Mouse (Mus musculus) kidney, adult 18-20 months (tissue): ENCODE results near the gene Olfr1385.
"Not testable (repeated sequence)": the region's sequence is repeated elsewhere in the genome, so short reads cannot be mapped to it uniquely, and the experiment has no call there.

Experiments used
- DNase-seq: peaks from one replicate; pipeline ENCODE4 v3.0.0; 2021

Gene Olfr1385

DNA sequence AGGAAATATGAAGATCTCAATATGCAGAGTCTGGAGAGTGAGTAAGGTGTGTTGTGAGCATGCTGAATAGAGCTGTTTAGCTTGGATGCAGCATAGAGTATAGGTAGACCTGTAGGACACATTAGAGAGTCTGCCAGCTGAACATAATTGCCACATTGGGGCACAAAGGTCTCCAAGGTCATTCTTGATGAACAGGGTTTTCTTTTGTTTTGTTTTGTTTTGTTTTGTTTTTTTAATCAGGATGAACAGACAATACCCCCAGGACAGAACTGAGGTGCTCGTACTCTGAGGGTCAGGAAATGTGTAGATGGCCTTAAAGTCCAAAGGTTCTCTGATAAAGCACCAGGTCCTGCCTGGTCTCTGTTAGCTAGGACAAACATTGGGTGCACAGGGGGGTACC, at the start of gene Olfr1385:
TSS of gene Olfr1385 (plus strand) at position 301 of the 400 bp plus-strand sequence.
- not testable (repeated sequence) for DNase-seq

- DNase-seq, result no peak
Measured at GRCm38 (mm10) chr11:49455043-49455442, 33.8 kb upstream of the Olfr1385 start, which contains the start of gene Olfr1387. TSS of gene Olfr1387 (plus strand) at chr11:49455343.

- not testable (repeated sequence) for DNase-seq
Measured at GRCm38 (mm10) chr11:49464746-49465145, 24.1 kb upstream of the Olfr1385 start, which contains the start of gene Olfr1386. TSS of gene Olfr1386 (plus strand) at chr11:49465046.

DNA sequence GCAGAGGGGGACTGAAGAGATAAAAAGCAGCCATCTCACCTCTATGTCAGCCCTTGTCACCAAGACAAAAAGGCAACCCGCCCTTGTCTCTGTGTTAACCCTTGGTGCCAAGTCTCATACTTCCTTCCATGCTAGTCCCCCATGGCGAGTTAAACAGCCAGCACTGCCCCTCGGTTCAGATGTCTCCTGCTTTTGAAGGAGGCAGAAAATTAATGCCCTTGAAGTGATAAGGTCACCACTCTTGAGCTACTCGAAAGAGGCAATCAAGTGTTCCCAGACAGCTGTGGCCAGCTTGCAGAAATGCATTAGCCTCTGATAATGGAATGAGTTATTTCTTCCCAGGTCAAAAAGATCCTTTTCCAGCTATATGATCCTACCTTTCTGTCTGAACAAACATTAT, 2.9 kb upstream of the Olfr1385 start:
- no peak for DNase-seq

DNA sequence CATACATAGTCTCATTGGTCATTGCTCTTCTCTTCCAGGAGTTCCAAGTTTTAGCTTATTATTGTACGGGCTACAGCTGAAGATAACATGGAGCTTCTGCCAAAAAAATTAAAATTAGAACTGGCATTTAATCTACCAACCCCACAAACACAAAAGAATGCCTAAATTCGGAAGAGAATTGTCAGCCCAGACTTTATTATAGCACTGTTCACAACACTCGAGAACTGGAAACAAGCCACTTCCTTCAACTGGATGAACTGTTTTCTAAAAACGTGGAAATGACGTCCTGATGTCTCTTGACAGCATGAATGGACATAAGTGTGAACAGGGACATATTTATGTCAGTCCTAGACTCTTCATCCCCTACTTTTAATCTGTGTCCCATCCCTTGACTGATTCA, 29.2 kb downstream of the Olfr1385 start:
- no peak for DNase-seq

DNA sequence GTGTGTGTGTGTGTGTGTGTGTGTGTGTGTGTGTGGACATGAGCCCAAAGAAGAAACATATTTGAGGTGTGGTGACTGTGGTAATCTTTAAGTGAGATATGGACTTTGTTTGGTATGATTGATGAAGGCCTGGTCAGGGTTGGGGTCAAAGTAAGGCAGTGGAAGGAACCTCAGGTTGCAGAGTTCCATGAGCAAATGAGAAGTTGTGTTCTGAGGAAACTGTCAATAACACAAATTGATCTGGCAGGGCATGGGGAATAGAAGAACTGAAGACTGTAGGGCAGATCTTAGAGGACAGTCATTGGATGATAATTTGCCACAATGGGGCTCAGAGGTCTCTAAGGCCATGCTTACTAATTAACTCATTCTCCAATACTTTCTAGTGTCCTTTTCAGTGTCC, 30.5 kb downstream of the Olfr1385 start, which contains the start of gene Olfr1383:
TSS of gene Olfr1383 (plus strand) at position 301 of the 400 bp plus-strand sequence.
- no peak for DNase-seq

- DNase-seq, result no peak
Measured at GRCm38 (mm10) chr11:49527947-49528346, 39.1 kb downstream of the Olfr1385 start, which contains the start of gene Olfr1382. TSS of gene Olfr1382 (plus strand) at chr11:49528247.

DNA sequence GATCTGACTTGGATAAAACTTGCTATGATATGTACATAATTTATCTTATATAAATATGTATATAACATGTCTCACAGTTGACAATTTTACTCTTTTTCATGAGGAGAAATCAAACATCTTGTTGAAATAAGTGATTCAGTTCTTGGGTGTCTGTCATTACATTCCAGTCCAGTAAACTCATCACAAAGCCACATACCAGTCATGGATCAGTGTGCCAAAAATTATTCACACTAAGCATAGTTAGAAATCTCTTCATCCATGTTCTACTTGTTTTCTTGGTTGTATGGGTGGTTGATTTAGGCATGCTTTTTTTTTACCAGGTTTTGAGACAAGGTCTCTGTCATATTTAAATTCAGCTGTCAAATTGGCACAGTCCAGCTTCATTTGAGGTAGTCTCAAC, 43.9 kb downstream of the Olfr1385 start:
- no peak for DNase-seq

- peak; percentile 4 for DNase-seq
Measured at GRCm38 (mm10) chr11:49536631-49537030, 47.8 kb downstream of the Olfr1385 start.

DNA sequence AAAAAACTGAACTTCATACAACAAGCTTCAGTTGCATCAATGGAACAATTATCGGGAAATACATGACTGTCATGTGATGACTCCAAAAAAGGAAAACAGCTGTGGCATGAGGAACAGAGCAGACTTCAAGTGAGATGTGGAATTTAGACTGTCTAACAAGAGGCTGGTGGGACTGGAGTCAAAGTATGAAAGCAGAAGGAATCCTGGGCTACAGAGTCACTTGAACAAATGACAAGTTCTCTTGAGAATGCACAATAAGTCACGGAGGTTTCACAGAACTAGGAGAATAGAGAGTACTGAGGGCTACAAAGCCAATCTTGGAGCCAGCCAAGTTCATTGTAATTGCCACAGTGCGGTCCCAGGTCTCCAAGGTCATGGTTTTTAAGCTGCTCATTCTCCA, 54.3 kb downstream of the Olfr1385 start, which contains the start of gene Olfr1381:
TSS of gene Olfr1381 (plus strand) at position 301 of the 400 bp plus-strand sequence.
- not testable (repeated sequence) for DNase-seq
